Mouse (Mus musculus): Measurements from ENCODE around the gene Cebpzos.

Gene Cebpzos

GRCm38 (mm10) chr17:78938927-78939326, 22.6 kb downstream of the Cebpzos start:
- DNase-seq (ENCODE audit: low spot score) = no peak

DNA sequence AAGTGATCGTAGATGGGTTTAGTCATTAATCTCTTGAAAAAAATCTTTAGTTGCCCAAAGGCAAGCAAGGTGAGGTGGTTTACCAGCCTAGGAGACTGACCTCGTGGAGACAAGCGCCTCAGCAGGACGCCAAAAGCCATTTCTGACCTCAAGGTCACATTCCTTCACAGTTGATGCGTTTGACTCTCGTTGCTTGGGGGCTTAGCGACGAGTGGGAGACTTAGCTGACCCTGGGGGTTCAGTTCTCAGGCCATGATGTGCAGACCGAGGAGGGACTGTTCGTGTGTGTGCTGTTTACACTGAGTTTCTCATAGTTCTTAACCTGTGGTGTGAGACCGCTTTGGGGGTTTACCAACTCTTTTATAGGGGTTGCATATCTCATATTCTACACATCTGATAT, 26.3 kb downstream of the Cebpzos start:
- DNase-seq (ENCODE audit: low spot score) = no peak

GRCm38 (mm10) chr17:78951225-78951624, 34.9 kb downstream of the Cebpzos start:
- no peak for DNase-seq (ENCODE audit: low spot score)

- DNase-seq (ENCODE audit: low spot score) = no peak
These were observed 35.8 kb downstream of the Cebpzos start for GRCm38 (mm10) chr17:78952070-78952469.

GRCm38 (mm10) chr17:78953240-78953639, 36.9 kb downstream of the Cebpzos start:
- no peak for DNase-seq (ENCODE audit: low spot score)

GRCm38 (mm10) chr17:78959473-78959872, 43.2 kb downstream of the Cebpzos start:
- DNase-seq (ENCODE audit: low spot score) = no peak

DNA sequence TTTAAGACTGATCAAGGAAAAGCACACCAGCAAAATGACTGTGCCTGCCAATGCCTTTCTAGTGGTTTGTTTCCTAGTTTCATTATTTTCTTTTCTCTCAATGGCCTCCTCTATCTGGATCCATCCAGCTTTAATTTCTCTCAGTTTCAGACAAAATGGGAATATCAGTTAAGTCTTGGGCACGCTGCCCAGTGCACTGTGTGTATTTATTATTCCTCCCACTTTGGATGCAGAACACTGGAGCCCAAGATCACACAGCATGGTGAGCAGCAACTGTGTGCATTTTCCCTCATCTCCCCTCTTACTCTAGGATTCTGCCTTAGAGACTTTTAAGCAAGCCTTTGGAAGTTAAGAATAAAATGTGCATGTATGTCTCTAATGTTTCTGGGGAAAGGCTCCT, 48.1 kb downstream of the Cebpzos start:
- no peak for DNase-seq (ENCODE audit: low spot score)

DNA sequence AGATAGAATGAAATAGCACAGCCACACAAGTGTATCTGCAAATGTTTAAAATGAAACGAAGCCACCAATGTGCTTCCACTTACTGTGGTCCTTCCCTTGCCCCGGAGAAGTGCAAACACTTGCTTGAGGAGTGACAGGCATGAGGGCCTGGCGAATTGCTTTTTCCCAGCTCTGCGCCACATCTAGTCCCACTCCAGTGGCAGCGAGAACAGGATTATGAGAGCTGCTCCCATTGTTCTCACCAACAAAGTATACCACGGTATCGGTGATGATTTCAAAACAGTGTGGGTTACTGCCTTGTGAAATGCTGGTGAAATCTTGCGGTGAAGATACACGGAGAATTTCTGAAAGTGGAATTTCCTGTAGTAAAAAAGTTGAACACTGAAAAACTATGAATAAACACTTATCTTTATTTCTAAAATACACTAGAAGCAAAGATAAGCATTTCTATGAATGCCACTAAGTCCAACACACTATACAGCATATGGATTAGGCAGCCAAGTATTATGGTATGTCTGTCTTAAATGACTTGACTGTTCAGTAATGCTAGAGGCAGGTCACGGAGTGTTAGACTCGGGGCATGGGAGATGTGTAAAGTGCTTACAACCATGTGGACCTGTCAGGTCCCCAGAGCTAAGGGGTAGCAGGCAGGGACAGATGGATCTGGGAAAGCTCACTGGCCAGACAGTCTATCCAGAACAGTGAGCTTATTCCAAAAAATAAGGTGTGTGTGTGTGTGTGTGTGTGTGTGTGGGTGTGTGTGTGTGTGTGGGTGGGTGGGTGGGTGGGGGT, 50.0 kb downstream of the Cebpzos start:
- DNase-seq (ENCODE audit: low spot score) = no peak

DNA sequence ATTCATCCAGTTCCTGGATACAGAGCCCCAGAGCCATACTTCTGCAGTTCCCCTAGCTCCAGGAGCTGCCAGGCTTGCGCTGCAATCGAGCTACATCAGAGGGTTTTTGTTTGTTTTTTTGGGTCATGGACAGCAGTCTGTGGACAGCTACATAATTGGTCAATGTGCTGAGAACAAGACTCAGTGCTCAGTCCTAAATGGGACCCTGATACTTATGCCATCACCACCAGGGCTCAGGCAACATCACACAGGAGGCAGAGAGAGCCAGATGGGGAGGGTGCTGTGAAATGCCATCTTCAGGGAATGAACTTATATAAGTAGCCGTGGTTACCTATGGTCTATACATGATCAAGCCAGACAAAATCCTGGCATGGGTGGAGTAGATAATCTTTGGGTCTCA, 52.2 kb downstream of the Cebpzos start:
- no peak for DNase-seq (ENCODE audit: low spot score)

Data from embryo, embryonic 10.5 days (tissue).